Mouse (Mus musculus) lung, embryonic 16.5 days (tissue): ENCODE data around the gene Slc27a4. TPM values are rescaled to one million over a fixed set of nuclear protein-coding genes. Genes with fewer than 3 reads are reported as not detected.

ENCODE experiments used
- ATAC-seq: fragments of 200-750 bp; cut with Nextera tagmentation; 2 replicates; pipeline ENCODE4 v1.8.0; 2017; ENCODE audit warnings: low read depth, mild to moderate bottlenecking, moderate library complexity
- H3K27ac ChIP-seq: fragments of 300-500 bp; sonication (generic); 2 replicates; pipeline ENCODE4 v1.5.1; 2014; ENCODE audit warnings: mild to moderate bottlenecking, control low read depth, low read length
- H3K27me3 ChIP-seq: fragments of 300-500 bp; sonication (generic); 2 replicates; pipeline ENCODE4 v1.6.1; 2014; ENCODE audit warnings: low read depth, low read length, mixed read lengths; ENCODE audit not compliant: control insufficient read depth, insufficient read depth
- H3K36me3 ChIP-seq: fragments of 300-500 bp; sonication (generic); 2 replicates; pipeline ENCODE4 v1.6.1; 2014; ENCODE audit warnings: low read length; ENCODE audit not compliant: control insufficient read depth, insufficient read depth
- H3K4me1 ChIP-seq: fragments of 300-500 bp; sonication (generic); replicated peaks from 2 replicates; pipeline ENCODE4 v1.6.1; 2014; ENCODE audit warnings: low read length, mixed read lengths; ENCODE audit not compliant: control insufficient read depth, insufficient read depth
- H3K4me2 ChIP-seq: fragments of 300-500 bp; sonication (generic); 2 replicates; pipeline ENCODE4 v1.6.1; 2014; ENCODE audit warnings: low read depth, low read length, control low read depth
- H3K4me3 ChIP-seq: fragments of 300-500 bp; sonication (generic); 2 replicates; pipeline ENCODE4 v1.5.1; 2014; ENCODE audit warnings: mild to moderate bottlenecking, low read length, control low read depth
- H3K9ac ChIP-seq: fragments of 300-500 bp; sonication (generic); 2 replicates; pipeline ENCODE4 v1.6.1; 2014; ENCODE audit warnings: low read length, control low read depth
- H3K9me3 ChIP-seq: fragments of 300-500 bp; sonication (generic); 2 replicates; pipeline ENCODE4 v1.6.1; 2016; ENCODE audit warnings: low read length; ENCODE audit not compliant: control insufficient read depth
- whole genome bisulfite sequencing: fragments of 180-500 bp; shearing (Covaris S2); extraction: QIAGEN DNeasy Blood & Tissue Kit; methylation state at CpG from one replicate; pipeline ENCODE4 v1.1.7; 2014; 5-methylcytosine and 5-hydroxymethylcytosine counted together
- polyA plus RNA-seq: library from polyadenylated mRNA; unstranded; fragments of >200 nt; fragmentation: Nextera tagmentation; extraction: Ambion mirVana; gene quantifications from 2 replicates; pipeline ENCODE4 v1.2.1, GENCODE M21; 2015

Slc27a4 gene
- polyA plus RNA-seq, 1 experiment from 2014 or later, result 11.7 TPM

GRCm38 (mm10) chr2:29835391-29835899 is 33.0 kb downstream of the Slc27a4 start:
- no peak overlapping the region for H3K27ac ChIP-seq
- H3K9ac ChIP-seq, result no peak overlapping the region
- no peaks in the 10 kb centered on the region for H3K27me3 ChIP-seq
- WGBS, result 66% methylated on average over 2 of the region's 2 CpGs
- ATAC-seq, result no peak
- H3K4me2 ChIP-seq, result no peak overlapping the region
- H3K9me3 ChIP-seq, result no peaks in the 10 kb centered on the region
- H3K36me3 ChIP-seq, result peaks cover 2% of the 10 kb centered on the region
- no peaks in the 10 kb centered on the region for H3K4me1 ChIP-seq
- no peak overlapping the region for H3K4me3 ChIP-seq

- Histone ChIP-seq H3K4me3 (no peak overlapping the region), H3K9ac (no peak overlapping the region), H3K27me3 (peaks cover 12% of the 10 kb centered on the region), H3K9me3 (no peaks in the 10 kb centered on the region), H3K4me1 (no peaks in the 10 kb centered on the region), H3K27ac (no peak overlapping the region), H3K36me3 (peaks cover 10% of the 10 kb centered on the region), H3K4me2 (no peak overlapping the region)
- no peak for ATAC-seq
- 53% methylated on average over 4 of the region's 4 CpGs for WGBS
Observed at GRCm38 (mm10) chr2:29839460-29839859, 37.0 kb downstream of the Slc27a4 start.

- H3K36me3 ChIP-seq, result peaks cover 8% of the 10 kb centered on the region
- H3K27me3 ChIP-seq, result peaks cover 44% of the 10 kb centered on the region
- WGBS, result 68% methylated on average over 9 of the region's 9 CpGs
- no peaks in the 10 kb centered on the region for H3K9me3 ChIP-seq
- H3K27ac ChIP-seq, result no peak overlapping the region
- no peak for ATAC-seq
- H3K4me1 ChIP-seq, result no peaks in the 10 kb centered on the region; the same call in 1 of the 2 replicates
- H3K4me3 ChIP-seq, result no peak overlapping the region
- H3K9ac ChIP-seq, result no peak overlapping the region
- no peak overlapping the region for H3K4me2 ChIP-seq
Observed at GRCm38 (mm10) chr2:29843231-29844105, 41.0 kb downstream of the Slc27a4 start.

- WGBS, result 98% methylated on average over 2 of the region's 2 CpGs
- Histone ChIP-seq H3K4me3 (no peak overlapping the region), H3K9me3 (no peaks in the 10 kb centered on the region), H3K36me3 (peaks cover 8% of the 10 kb centered on the region), H3K9ac (no peak overlapping the region), H3K27me3 (peaks cover 44% of the 10 kb centered on the region), H3K4me2 (no peak overlapping the region), H3K27ac (no peak overlapping the region), H3K4me1 (no peaks in the 10 kb centered on the region; the same call in 1 of the 2 replicates)
- ATAC-seq, result no peak
Observed at GRCm38 (mm10) chr2:29844115-29844514, 41.7 kb downstream of the Slc27a4 start.

- no peak for ATAC-seq
- no peaks in the 10 kb centered on the region; the same call in 1 of the 2 replicates for H3K4me1 ChIP-seq
- WGBS, result 26% methylated on average over 3 of the region's 3 CpGs
- no peak overlapping the region for H3K4me3 ChIP-seq
- no peak overlapping the region for H3K4me2 ChIP-seq
- H3K36me3 ChIP-seq, result peaks cover 8% of the 10 kb centered on the region
- H3K9ac ChIP-seq, result no peak overlapping the region
- peaks cover 44% of the 10 kb centered on the region for H3K27me3 ChIP-seq
- no peaks in the 10 kb centered on the region for H3K9me3 ChIP-seq
- no peak overlapping the region for H3K27ac ChIP-seq
Observed at GRCm38 (mm10) chr2:29844661-29845060, 42.2 kb downstream of the Slc27a4 start.

- H3K9ac ChIP-seq, result no peak overlapping the region
- H3K4me2 ChIP-seq, result no peak overlapping the region
- peaks cover 8% of the 10 kb centered on the region for H3K36me3 ChIP-seq
- WGBS, result 20% methylated on average over 25 of the region's 25 CpGs
- no peaks in the 10 kb centered on the region for H3K9me3 ChIP-seq
- no peak for ATAC-seq
- no peak overlapping the region for H3K27ac ChIP-seq
- H3K27me3 ChIP-seq, result peaks cover 44% of the 10 kb centered on the region
- no peaks in the 10 kb centered on the region; the same call in 1 of the 2 replicates for H3K4me1 ChIP-seq
- H3K4me3 ChIP-seq, result 0 out of 2 replicates have a peak overlapping the region, but pooled peaks have one; percentile 9
Observed at GRCm38 (mm10) chr2:29845636-29846035, 43.2 kb downstream of the Slc27a4 start.

- Histone ChIP-seq H3K9ac (no peak overlapping the region), H3K4me3 (0 out of 2 replicates have a peak overlapping the region, but pooled peaks have one; percentile 9)
Observed at GRCm38 (mm10) chr2:29846061-29846853, 43.8 kb downstream of the Slc27a4 start.

GRCm38 (mm10) chr2:29846911-29847310 is 44.5 kb downstream of the Slc27a4 start:
- Histone ChIP-seq H3K36me3 (peaks cover 6% of the 10 kb centered on the region), H3K27me3 (peaks cover 44% of the 10 kb centered on the region), H3K9me3 (no peaks in the 10 kb centered on the region), H3K27ac (no peak overlapping the region), H3K4me3 (no peak overlapping the region), H3K9ac (no peak overlapping the region), H3K4me1 (no peaks in the 10 kb centered on the region; the same call in 1 of the 2 replicates), H3K4me2 (no peak overlapping the region)
- WGBS, result 48% methylated on average over 3 of the region's 3 CpGs
- no peak for ATAC-seq

More at GRCm38 (mm10) chr2:29846061-29846853, 43.8 kb downstream of the Slc27a4 start:
- H3K36me3 ChIP-seq, result peaks cover 8% of the 10 kb centered on the region
- 12% methylated on average over 47 of the region's 47 CpGs for WGBS
- no peaks in the 10 kb centered on the region for H3K9me3 ChIP-seq
- no peak for ATAC-seq
- no peaks in the 10 kb centered on the region; the same call in 1 of the 2 replicates for H3K4me1 ChIP-seq
- H3K4me2 ChIP-seq, result no peak overlapping the region
- no peak overlapping the region for H3K27ac ChIP-seq
- H3K27me3 ChIP-seq, result peaks cover 44% of the 10 kb centered on the region

GRCm38 (mm10) chr2:29849041-29849440 is 46.6 kb downstream of the Slc27a4 start:
- no peak for ATAC-seq
- H3K9me3 ChIP-seq, result no peaks in the 10 kb centered on the region
- WGBS, result 58% methylated on average over 8 of the region's 8 CpGs
- no peak overlapping the region for H3K9ac ChIP-seq
- H3K4me2 ChIP-seq, result no peak overlapping the region
- H3K27me3 ChIP-seq, result peaks cover 36% of the 10 kb centered on the region
- no peaks in the 10 kb centered on the region; the same call in 1 of the 2 replicates for H3K4me1 ChIP-seq
- no peaks in the 10 kb centered on the region for H3K36me3 ChIP-seq
- no peak overlapping the region for H3K27ac ChIP-seq
- no peak overlapping the region for H3K4me3 ChIP-seq
